Mouse (Mus musculus): ENCODE results near the gene Smc2. TPM values are rescaled to one million over a fixed set of nuclear protein-coding genes. Genes with fewer than 3 reads are reported as not detected.

Smc2 gene
- polyA plus RNA-seq, 1 experiment: 3.2 TPM

Other genes starting within 250 kb of the Smc2 start
- gene Vma21-ps, start 58.0 kb downstream of the Smc2 start, polyA plus RNA-seq (2012; ENCODE audit: insufficient read depth, insufficient read length, missing spikeins): not detected in 2 replicates
- gene Toporsl, start 157.0 kb downstream of the Smc2 start, polyA plus RNA-seq (2012; ENCODE audit: insufficient read depth, insufficient read length, missing spikeins): not detected in 2 replicates

All from brown adipose tissue, adult 24 weeks (tissue).